Mouse (Mus musculus) mammary gland, adult 2 months (tissue): ENCODE measurements around the gene Vamp5. TPM values are rescaled to one million over a fixed set of nuclear protein-coding genes. Genes with fewer than 3 reads are reported as not detected.

ENCODE experiments used
- polyA plus RNA-seq: library from polyadenylated mRNA; depleted of rRNA; stranded (reverse); fragments of >200 nt; gene quantifications from 2 replicates; pipeline ENCODE4 v1.2.3, GENCODE M21; 2012; ENCODE audit warnings: low replicate concordance; rRNA removed

Gene Vamp5
- 26.1 and 61.1 TPM in 2 replicates for polyA plus RNA-seq

GRCm38 (mm10) chr6:72380131-72380770 lies at the start of gene Vamp5:
Gene Vamp5 (minus strand): TSS chr6:72380468.

GRCm38 (mm10) chr6:72414076-72414756 lies 33.9 kb upstream of the Vamp5 start, which contains the start of gene Ggcx:
Gene Ggcx (plus strand): TSS chr6:72414308.

GRCm38 (mm10) chr6:72389941-72390771 lies 9.9 kb upstream of the Vamp5 start, which contains the start of gene Vamp8:
Gene Vamp8 (minus strand): TSS chr6:72390703.

GRCm38 (mm10) chr6:72366844-72367443 lies 13.3 kb downstream of the Vamp5 start, which contains the start of gene Rnf181:
Gene Rnf181 (minus strand): TSS chr6:72366956.

GRCm38 (mm10) chr6:72355066-72355911 lies 25.0 kb downstream of the Vamp5 start, which contains the start of gene Tmem150a:
Gene Tmem150a (plus strand): TSS chr6:72355447.

GRCm38 (mm10) chr6:72347166-72347941 lies 32.9 kb downstream of the Vamp5 start, which contains the start of gene 0610030E20Rik:
Gene 0610030E20Rik (plus strand): TSS chr6:72347317.

GRCm38 (mm10) chr6:72345074-72345567 lies 35.1 kb downstream of the Vamp5 start, which contains the start of gene Usp39:
Gene Usp39 (minus strand): TSS chr6:72345184.

Other genes with a start within 250 kb of the Vamp5 start
- gene Atoh8, start 144.9 kb downstream of the Vamp5 start, polyA plus RNA-seq: 9.1 and 14.8 TPM in 2 replicates
- gene Sftpb, start 75.9 kb downstream of the Vamp5 start, polyA plus RNA-seq: 0.80 and 1.6 TPM in 2 replicates
- 14.1 and 27.3 TPM in 2 replicates for gene Usp39, start 35.3 kb downstream of the Vamp5 start, polyA plus RNA-seq
- 24.1 and 25.5 TPM in 2 replicates for gene 0610030E20Rik, start 33.2 kb downstream of the Vamp5 start, polyA plus RNA-seq
- 37.7 and 56.7 TPM in 2 replicates for gene Tmem150a, start 25.0 kb downstream of the Vamp5 start, polyA plus RNA-seq
- 63.9 and 64.3 TPM in 2 replicates for gene Rnf181, start 13.5 kb downstream of the Vamp5 start, polyA plus RNA-seq
- 110 and 196 TPM in 2 replicates for gene Vamp8, start 10.2 kb upstream of the Vamp5 start, polyA plus RNA-seq
- gene Ggcx, start 33.8 kb upstream of the Vamp5 start, polyA plus RNA-seq: 21.4 and 27.9 TPM in 2 replicates
- 100 and 101 TPM in 2 replicates for gene Mat2a, start 59.1 kb upstream of the Vamp5 start, polyA plus RNA-seq
- 0.20 and 0.26 TPM in 2 replicates for gene Sh2d6, start 141.2 kb upstream of the Vamp5 start, polyA plus RNA-seq
- 69.5 and 133 TPM in 2 replicates for gene Capg, start 163.9 kb upstream of the Vamp5 start, polyA plus RNA-seq
- gene Elmod3, start 217.9 kb upstream of the Vamp5 start, polyA plus RNA-seq: 27.9 and 40.5 TPM in 2 replicates
- 65.2 and 114 TPM in 2 replicates for gene Retsat, start 218.0 kb upstream of the Vamp5 start, polyA plus RNA-seq
- 38.1 and 91.1 TPM in 2 replicates for gene Tgoln1, start 236.5 kb upstream of the Vamp5 start, polyA plus RNA-seq